Mouse (Mus musculus): Measurements from ENCODE around the gene Galns. TPM values are rescaled to one million over a fixed set of nuclear protein-coding genes. Genes with fewer than 3 reads are reported as not detected.
A peak's percentile ranks its signal among the peaks of the same experiment; 100 is the strongest.

The Galns gene
- polyA plus RNA-seq, 1 experiment from 2014 or later, result 12.0 TPM

DNA sequence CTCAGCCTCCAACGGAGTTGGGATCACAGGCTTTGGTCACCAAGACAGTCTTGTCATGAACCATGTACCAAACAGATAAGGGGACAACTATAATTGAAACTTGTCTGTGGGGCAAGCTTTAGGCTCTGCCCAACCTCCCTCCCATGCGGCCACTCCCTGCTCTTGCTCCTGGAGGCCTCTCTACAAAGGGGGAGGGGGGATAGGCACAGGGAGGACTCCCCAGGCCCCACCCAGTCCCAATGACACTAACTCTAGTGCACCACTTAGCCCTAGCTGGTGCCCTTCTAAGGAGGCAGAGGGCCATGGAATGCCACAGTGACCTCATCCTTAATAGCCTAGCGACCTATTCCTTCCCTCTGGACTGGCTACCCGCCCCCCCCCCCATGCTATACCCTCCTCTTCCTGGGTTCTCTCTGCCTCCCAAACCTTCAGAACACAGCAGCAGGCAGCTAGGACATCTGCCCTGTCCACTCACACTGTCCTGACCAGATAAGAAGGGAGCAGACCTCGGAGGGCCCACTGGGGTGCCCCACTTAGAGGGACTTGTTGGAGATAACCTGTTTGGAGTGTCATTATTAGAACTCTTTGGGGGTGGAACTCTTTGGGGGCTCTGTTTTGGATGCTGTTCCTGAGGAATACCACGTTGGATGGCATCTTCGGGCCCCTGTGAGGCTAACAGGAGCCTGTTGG, 65.1 kb downstream of the Galns start:
- no peak overlapping the region for H3K27ac ChIP-seq
- no peak overlapping the region for H3K4me2 ChIP-seq
- ATAC-seq (ENCODE audit: insufficient number of reproducible peaks, low FRiP score, low TSS enrichment, low read depth), result no peak
- no peaks in the 10 kb centered on the region for H3K27me3 ChIP-seq
- no peaks in the 10 kb centered on the region for H3K9me3 ChIP-seq
- no peak overlapping the region for H3K4me3 ChIP-seq
- peaks cover 47% of the 10 kb centered on the region for H3K4me1 ChIP-seq
- 75% methylated on average over 7 of the region's 7 CpGs for WGBS
- H3K36me3 ChIP-seq, result 0 out of 2 replicates have a peak, but pooled peaks cover 11% of the 10 kb centered on the region
- H3K9ac ChIP-seq, result no peak overlapping the region

DNA sequence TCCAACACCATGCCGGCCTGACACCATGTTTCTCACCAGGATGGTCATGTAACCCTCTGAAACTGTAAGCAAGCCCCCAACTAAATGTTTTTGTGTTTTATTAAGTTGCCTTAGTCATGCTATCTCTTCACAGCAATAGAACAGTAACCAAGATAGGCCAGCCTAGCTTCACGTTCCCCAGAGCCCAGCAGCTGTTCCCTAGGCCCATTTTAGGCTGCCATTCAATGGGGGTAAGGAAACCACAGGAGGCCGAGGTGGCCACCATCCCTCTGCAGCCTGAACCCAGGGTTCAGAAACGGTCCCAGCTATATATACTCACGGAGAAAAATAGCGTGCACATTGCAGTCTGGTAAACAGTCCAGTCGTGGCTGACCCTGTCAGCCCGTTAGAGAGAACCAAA, 67.1 kb downstream of the Galns start:
- Histone ChIP-seq H3K4me3 (no peak overlapping the region), H3K36me3 (0 out of 2 replicates have a peak, but pooled peaks cover 11% of the 10 kb centered on the region), H3K4me1 (peaks cover 35% of the 10 kb centered on the region), H3K9ac (no peak overlapping the region), H3K27me3 (no peaks in the 10 kb centered on the region), H3K9me3 (no peaks in the 10 kb centered on the region), H3K4me2 (no peak overlapping the region), H3K27ac (no peak overlapping the region)
- 71% methylated on average over 8 of the region's 8 CpGs for WGBS
- no peak for ATAC-seq (ENCODE audit: insufficient number of reproducible peaks, low FRiP score, low TSS enrichment, low read depth)

- H3K4me2 ChIP-seq, result no peak overlapping the region
- peaks cover 15% of the 10 kb centered on the region; the same call in 1 of the 2 replicates for H3K36me3 ChIP-seq
- no peak for ATAC-seq (ENCODE audit: insufficient number of reproducible peaks, low FRiP score, low TSS enrichment, low read depth)
- H3K27me3 ChIP-seq, result no peaks in the 10 kb centered on the region
- H3K4me1 ChIP-seq, result peaks cover 26% of the 10 kb centered on the region
- H3K9ac ChIP-seq, result no peak overlapping the region
- H3K4me3 ChIP-seq, result no peak overlapping the region
- 0 out of 2 replicates have a peak overlapping the region, but pooled peaks have one; percentile 70 for H3K27ac ChIP-seq
- no peaks in the 10 kb centered on the region for H3K9me3 ChIP-seq
- WGBS, result 93% methylated on average over 9 of the region's 9 CpGs
These were observed 72.8 kb downstream of the Galns start for GRCm38 (mm10) chr8:122538310-122539076.

- H3K4me2 ChIP-seq, result no peak overlapping the region
- H3K36me3 ChIP-seq, result peaks cover 9% of the 10 kb centered on the region; the same call in 1 of the 2 replicates
- no peaks in the 10 kb centered on the region for H3K27me3 ChIP-seq
- no peak overlapping the region for H3K9ac ChIP-seq
- no peaks in the 10 kb centered on the region for H3K9me3 ChIP-seq
- peak overlapping the region; percentile 70 for H3K27ac ChIP-seq
- ATAC-seq (ENCODE audit: insufficient number of reproducible peaks, low FRiP score, low TSS enrichment, low read depth), result no peak
- H3K4me1 ChIP-seq, result peaks cover 26% of the 10 kb centered on the region
- no peak overlapping the region for H3K4me3 ChIP-seq
- WGBS, result 69% methylated on average over 2 of the region's 2 CpGs
These were observed 73.5 kb downstream of the Galns start for GRCm38 (mm10) chr8:122537812-122538211.

GRCm38 (mm10) chr8:122537033-122537432, 74.2 kb downstream of the Galns start:
- H3K27ac ChIP-seq, result peak overlapping the region; percentile 70

GRCm38 (mm10) chr8:122531312-122531711, 80.0 kb downstream of the Galns start:
- Histone ChIP-seq H3K4me3 (no peak overlapping the region), H3K27me3 (no peaks in the 10 kb centered on the region), H3K9ac (no peak overlapping the region), H3K36me3 (peaks cover 7% of the 10 kb centered on the region; the same call in 1 of the 2 replicates), H3K9me3 (no peaks in the 10 kb centered on the region), H3K4me2 (no peak overlapping the region), H3K4me1 (peaks cover 22% of the 10 kb centered on the region), H3K27ac (peak overlapping the region; percentile 43; the same call in 1 of the 2 replicates)
- WGBS, result 73% methylated on average over 8 of the region's 8 CpGs
- ATAC-seq (ENCODE audit: insufficient number of reproducible peaks, low FRiP score, low TSS enrichment, low read depth), result no peak

More at GRCm38 (mm10) chr8:122537033-122537432, 74.2 kb downstream of the Galns start:
- Histone ChIP-seq H3K27me3 (no peaks in the 10 kb centered on the region), H3K9me3 (no peaks in the 10 kb centered on the region), H3K36me3 (peaks cover 4% of the 10 kb centered on the region; the same call in 1 of the 2 replicates), H3K4me2 (no peak overlapping the region), H3K9ac (no peak overlapping the region), H3K4me3 (no peak overlapping the region), H3K4me1 (peaks cover 26% of the 10 kb centered on the region)
- ATAC-seq (ENCODE audit: insufficient number of reproducible peaks, low FRiP score, low TSS enrichment, low read depth), result peak; percentile 32; the same call in 1 of the 2 replicates
- 13% methylated on average over 6 of the region's 6 CpGs for WGBS

DNA sequence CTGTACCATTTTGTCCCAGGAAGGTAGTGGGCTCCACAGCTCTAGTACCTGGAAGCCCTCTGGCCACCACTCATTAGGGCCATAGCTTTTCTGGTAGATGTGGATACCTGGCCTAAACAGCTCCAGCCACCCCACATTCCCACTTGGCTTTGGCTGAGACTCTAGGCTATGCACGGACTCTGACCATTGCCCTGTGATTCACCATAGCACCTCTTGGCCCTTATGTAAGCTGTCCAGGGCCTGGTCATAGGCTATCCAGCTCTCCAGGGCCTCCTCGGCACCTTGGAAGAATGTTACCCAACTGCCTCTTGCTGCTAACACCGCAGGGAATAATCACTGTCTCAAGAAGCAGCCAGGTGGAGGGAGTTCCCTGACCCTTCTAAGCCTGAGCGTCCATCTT, 82.1 kb downstream of the Galns start:
- peaks cover 40% of the 10 kb centered on the region for H3K4me1 ChIP-seq
- H3K9ac ChIP-seq, result no peak overlapping the region
- no peaks in the 10 kb centered on the region for H3K27me3 ChIP-seq
- no peaks in the 10 kb centered on the region for H3K9me3 ChIP-seq
- peaks cover 3% of the 10 kb centered on the region; the same call in 1 of the 2 replicates for H3K36me3 ChIP-seq
- H3K4me2 ChIP-seq, result no peak overlapping the region
- ATAC-seq (ENCODE audit: insufficient number of reproducible peaks, low FRiP score, low TSS enrichment, low read depth), result no peak
- 89% methylated on average over 4 of the region's 4 CpGs for WGBS
- no peak overlapping the region for H3K27ac ChIP-seq
- no peak overlapping the region for H3K4me3 ChIP-seq

Small RNAs within 50 kb of the gene (microRNA-seq; reads per million reads assigned to microRNA genes)
- not detected for gene Mir6396

Other genes starting within 250 kb of the Galns start
- gene Zc3h18, start 234.9 kb downstream of the Galns start, polyA plus RNA-seq (2015; fragmentation: Nextera tagmentation; extraction: Ambion mirVana), result 46.8 and 47.5 TPM in 2 replicates
- 0.22 TPM in 1 of 2 replicates, not detected in the other for gene Il17c, start 189.4 kb downstream of the Galns start, polyA plus RNA-seq (2015; fragmentation: Nextera tagmentation; extraction: Ambion mirVana)
- gene Cyba, start 178.5 kb downstream of the Galns start, polyA plus RNA-seq (2015; fragmentation: Nextera tagmentation; extraction: Ambion mirVana), result 183 and 190 TPM in 2 replicates
- gene Mvd, start 168.0 kb downstream of the Galns start, polyA plus RNA-seq (2015; fragmentation: Nextera tagmentation; extraction: Ambion mirVana), result 36.8 and 37.3 TPM in 2 replicates
- gene Snai3, start 150.7 kb downstream of the Galns start, polyA plus RNA-seq (2015; fragmentation: Nextera tagmentation; extraction: Ambion mirVana), result 0.84 and 3.3 TPM in 2 replicates
- 49.4 and 51.0 TPM in 2 replicates for gene Rnf166, start 135.4 kb downstream of the Galns start, polyA plus RNA-seq (2015; fragmentation: Nextera tagmentation; extraction: Ambion mirVana)
- gene Ctu2, start 135.3 kb downstream of the Galns start, polyA plus RNA-seq (2015; fragmentation: Nextera tagmentation; extraction: Ambion mirVana), result 40.8 and 47.6 TPM in 2 replicates
- 17.5 and 23.3 TPM in 2 replicates for gene Piezo1, start 60.1 kb downstream of the Galns start, polyA plus RNA-seq (2015; fragmentation: Nextera tagmentation; extraction: Ambion mirVana)
- 31.8 and 36.1 TPM in 2 replicates for gene Cdt1, start 43.4 kb downstream of the Galns start, polyA plus RNA-seq (2015; fragmentation: Nextera tagmentation; extraction: Ambion mirVana)
- 268 and 295 TPM in 2 replicates for gene Aprt, start 34.6 kb downstream of the Galns start, polyA plus RNA-seq (2015; fragmentation: Nextera tagmentation; extraction: Ambion mirVana)
- gene Trappc2l, start 177 bp upstream of the Galns start, polyA plus RNA-seq (2015; fragmentation: Nextera tagmentation; extraction: Ambion mirVana), result 48.9 and 60.1 TPM in 2 replicates
- not detected in 2 replicates for gene Pabpn1l, start 11.3 kb upstream of the Galns start, polyA plus RNA-seq (2015; fragmentation: Nextera tagmentation; extraction: Ambion mirVana)
- gene Cbfa2t3, start 87.6 kb upstream of the Galns start, polyA plus RNA-seq (2015; fragmentation: Nextera tagmentation; extraction: Ambion mirVana), result 4.6 and 5.1 TPM in 2 replicates
- 17.6 and 18.1 TPM in 2 replicates for gene Acsf3, start 164.0 kb upstream of the Galns start, polyA plus RNA-seq (2015; fragmentation: Nextera tagmentation; extraction: Ambion mirVana)
- gene Cdh15, start 236.5 kb upstream of the Galns start, polyA plus RNA-seq (2015; fragmentation: Nextera tagmentation; extraction: Ambion mirVana), result 16.5 and 33.3 TPM in 2 replicates